Mouse (Mus musculus) induced T-regulatory cell, adult 2 months (primary cell): ENCODE measurements around the gene Susd4.
A peak's percentile ranks its signal among the peaks of the same experiment; 100 is the strongest.

Source experiments
- DNase-seq: peaks from one replicate; pipeline ENCODE4 v3.0.0-alpha.2; 2012; ENCODE audit warnings: low read depth

The Susd4 gene

DNA sequence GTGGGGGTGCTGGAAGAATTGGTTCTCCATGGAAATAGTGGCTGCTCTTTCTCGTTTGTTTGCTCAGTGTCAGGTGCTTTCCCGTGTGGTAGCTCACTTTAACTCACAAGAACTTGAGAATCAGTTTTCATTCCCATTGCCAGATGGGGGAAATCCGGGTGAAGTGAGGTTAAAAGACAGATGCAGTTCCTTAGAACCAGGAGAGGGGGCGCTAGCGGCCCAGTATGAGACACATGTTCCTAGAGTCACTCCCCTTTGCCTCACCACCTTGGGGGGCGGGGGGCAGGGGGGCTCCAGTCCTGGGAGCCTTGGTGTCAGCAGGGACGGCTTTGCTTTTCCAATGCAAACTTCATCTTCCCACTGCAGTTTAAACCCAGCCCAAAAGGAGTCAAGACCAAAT, 23.4 kb downstream of the Susd4 start:
- DNase-seq: no peak

DNA sequence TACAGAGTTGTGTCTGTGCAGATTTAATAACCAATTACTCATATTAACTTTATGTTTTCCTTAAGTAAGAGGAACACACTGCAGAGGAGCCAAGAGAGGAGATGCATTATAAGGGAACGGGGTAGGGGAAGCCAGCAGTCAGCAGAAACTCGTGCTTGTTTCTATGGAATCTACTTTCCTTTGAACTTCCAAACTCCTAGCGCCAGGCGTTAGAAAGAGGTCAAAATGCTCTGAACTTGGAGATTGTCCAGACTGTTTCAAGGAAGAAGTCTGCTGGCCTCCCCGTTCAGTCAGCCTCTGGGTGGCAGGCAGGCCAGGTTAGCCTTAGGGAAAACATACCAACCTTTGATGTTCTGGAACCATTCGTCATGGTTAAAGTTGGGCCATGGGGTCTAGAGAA, 25.2 kb downstream of the Susd4 start:
- DNase-seq: no peak

DNA sequence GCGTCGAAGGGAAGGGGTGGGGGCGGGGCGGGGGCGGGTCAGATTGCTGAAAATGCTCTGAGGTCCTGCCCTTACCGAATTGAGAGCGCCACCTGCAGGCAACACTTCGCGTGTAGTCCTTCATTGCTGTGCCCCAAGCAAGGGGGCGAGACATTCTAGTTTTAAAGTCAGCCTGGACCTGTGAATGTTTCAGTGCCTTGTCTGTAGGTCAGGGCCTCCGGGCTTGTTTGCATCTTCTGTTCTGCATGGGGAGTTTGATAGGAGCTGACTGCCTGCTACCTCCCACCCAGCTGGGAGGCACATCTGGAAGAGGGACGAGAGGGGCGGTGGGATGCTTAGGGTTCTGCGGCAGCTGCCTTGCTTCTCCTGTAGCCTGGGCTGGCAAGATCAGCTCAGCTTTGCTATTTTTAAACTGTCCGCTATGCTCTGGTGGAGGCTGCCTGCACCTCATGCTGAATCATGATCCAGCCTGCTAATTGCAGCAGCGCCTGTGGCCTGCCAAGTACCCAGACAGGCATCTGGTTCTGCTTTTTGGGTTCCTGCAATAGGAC, 28.9 kb downstream of the Susd4 start:
- peak; percentile 46 for DNase-seq

DNA sequence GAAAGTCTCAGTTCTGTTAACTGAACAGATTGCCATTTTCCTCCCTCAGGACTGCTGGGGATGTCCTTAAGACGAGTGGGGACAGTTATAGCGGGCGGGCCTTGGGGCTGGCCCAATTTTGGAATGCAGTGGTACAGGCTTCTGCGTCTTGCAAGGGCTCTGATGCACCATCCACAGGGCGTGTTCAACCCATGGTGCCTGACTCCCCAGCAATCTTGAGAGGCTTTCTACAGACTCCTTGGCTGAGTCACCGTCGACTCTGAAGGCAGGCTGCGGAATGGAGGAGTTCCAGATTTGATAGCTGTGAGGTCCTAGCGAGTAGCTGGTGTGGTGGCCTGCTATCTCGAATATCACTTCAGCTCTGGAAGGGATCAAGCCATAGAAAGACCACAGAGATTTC, 30.6 kb downstream of the Susd4 start:
- no peak for DNase-seq

DNA sequence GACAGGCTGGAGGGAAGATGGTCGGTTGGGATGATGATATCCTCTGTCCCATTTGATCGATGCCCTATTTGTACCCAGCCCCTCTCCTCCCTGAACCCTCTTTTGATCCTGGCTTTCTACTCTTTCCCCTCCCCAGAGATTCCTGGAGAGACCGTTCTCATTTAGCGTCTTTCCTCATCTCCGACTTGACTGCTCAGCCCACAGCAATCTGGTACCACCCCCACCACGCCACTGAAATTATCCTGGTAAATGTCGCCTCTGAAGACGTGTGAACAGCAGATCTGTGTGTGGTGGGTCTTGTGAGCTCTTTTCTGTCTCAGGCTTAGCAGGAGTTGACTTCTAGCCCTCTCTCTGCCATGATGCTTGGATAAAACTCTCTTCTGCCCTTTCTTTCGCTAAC, 31.0 kb downstream of the Susd4 start:
- no peak for DNase-seq

DNA sequence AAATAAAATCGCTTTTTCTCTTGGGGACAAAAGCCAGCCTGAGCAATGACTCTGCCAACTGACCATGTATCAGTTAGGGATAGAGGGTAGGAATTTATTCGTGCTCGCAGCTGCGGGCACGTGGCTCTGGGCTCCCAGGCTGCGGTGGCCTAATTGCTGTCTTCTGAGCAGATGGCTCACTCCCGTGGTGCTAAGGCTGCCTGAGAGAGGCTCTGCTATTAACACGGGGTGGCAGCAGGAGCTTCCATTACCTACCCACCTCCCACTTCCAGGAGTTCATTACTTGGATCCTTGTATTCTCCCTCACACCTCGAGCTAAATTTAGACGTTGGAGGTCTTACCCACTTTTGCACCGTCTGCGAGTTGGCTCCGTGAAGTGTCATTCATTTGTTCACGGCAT, 33.4 kb downstream of the Susd4 start:
- no peak for DNase-seq

DNA sequence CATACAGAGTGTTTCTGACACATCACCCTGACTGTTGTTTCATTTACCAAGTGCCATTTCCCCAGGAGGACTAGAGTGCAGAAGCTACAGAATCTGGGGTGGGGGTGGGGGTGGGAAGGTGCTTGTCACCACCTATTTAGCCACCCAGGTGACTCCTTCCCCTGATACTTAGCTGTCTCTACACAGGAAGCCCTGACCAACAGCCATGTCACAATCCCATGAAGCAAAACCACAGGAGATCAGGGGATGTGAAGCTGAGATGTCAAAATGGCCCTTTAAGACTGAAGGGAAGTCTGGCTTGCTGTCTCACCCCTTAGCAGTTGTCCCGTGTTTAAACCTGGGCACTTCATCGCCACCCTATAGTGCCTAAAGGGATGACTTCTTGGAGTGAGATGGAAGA, 37.9 kb downstream of the Susd4 start:
- DNase-seq: no peak

- DNase-seq: no peak
These were observed 39.2 kb downstream of the Susd4 start for GRCm38 (mm10) chr1:182802891-182803290.

- DNase-seq: no peak
These were observed 50.3 kb downstream of the Susd4 start for GRCm38 (mm10) chr1:182813991-182814390.

DNA sequence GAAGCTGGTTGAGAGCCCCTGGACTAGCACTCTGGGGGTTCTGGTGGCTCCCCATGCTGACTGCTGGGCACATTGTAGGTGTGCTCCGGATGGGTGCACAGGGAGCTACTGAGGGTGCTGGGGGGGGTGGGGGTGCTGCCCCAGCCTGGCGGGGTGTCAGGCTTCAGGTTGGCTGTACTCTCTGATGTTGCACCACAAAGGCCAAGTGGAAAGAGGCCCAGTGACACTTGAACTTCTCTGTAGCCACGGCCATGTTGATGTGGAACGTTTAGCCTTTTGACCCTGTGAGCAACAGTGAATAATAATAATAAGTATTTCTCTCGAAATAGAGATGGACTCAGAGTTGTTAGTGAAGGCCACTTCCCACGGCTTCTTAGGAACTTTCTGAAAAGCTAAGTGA, 50.9 kb downstream of the Susd4 start:
- no peak for DNase-seq

DNA sequence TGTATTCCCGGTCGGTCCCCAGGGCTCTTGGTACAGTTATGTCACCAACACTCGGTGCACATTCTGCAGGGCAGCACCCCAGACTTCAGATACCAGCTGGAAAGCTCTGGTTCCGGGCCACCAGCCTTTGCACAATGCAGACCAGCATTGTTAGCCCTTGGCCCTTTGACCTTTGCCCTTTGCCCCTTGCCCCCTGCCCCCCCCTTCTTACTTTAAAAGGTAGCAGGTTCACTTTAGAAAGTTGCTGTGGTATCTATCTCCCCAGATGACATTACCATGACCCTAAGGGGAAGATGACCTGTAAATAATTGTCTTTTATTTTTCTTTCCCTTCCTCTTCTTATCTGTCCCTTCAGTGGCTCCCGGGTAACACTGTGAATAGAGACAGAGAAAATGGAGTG, 53.4 kb downstream of the Susd4 start:
- no peak for DNase-seq

- no peak for DNase-seq
These were observed 54.0 kb downstream of the Susd4 start for GRCm38 (mm10) chr1:182817624-182818023.

GRCm38 (mm10) chr1:182818931-182819330, 55.3 kb downstream of the Susd4 start:
- no peak for DNase-seq

DNA sequence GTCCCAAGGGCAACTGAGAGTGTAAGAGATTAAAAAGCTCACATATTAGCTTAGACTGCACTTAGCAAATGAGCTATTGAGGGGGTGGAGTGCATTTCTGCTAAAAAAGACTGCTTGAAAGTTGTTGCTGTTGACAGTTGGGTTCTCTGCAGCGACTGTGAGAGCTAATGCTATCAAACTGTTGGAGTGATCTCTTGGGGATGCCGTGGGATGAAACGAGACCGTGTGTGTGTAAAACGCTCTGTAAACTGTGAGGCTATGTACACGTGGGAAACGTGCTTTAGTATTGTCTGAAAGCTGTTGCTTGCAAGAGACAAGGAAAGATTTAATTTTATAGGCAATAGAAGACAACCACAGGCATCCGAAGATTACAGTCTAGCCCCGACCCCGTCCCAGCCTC, 59.1 kb downstream of the Susd4 start:
- DNase-seq: no peak

DNA sequence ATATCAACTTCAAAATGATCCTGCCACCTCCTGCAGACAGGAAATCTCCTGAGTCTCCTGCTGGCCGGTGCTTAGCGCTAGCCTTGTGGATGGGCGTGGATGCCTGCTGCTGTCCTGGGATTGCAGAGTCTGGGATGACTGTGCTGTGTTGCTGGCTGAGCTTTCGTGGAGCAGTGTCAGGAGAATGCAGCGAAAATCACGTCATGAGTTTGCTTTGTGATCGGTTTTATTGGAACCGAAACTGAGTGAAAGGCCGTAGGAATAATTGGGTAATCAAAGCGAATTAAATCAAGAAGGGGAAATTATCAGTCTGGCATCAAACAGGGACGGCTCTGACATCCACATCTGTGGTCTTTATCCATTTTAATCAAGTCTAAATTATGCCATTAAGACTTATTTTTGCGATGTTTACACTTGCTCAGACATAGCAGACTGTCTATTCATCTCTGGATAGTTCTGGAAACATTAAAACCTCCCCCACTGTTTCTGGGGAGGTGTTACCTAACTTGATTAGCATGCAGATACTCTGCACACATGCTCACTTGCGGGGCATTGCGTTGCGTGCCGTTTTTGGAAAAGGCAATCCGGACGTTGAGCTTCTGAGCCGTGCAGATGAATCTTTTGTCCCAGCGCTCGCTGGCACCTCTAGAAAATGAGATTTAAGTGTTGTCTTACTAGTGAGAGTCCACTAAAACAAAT, 60.2 kb downstream of the Susd4 start:
- no peak for DNase-seq

GRCm38 (mm10) chr1:182826557-182826956, 62.9 kb downstream of the Susd4 start:
- no peak for DNase-seq

DNA sequence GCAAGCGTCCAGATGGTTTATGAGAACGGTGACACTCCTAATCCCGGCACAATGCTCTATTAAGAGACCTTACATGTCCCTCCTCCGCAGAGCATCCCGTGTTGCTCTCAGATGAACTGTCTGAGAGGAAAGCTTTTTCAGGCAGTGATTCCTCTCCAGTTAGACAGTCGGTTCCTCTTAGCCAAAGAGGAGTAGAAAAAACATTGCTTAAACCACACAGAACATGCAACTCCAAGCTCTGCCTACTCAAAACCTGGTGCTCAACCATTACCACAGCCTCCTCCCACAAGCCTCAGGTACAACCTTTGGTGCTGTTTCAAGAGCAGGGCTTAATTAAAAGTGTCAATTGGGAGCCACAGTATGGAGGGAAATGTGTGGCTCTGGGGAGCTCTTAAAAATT, 74.4 kb downstream of the Susd4 start:
- DNase-seq: no peak

DNA sequence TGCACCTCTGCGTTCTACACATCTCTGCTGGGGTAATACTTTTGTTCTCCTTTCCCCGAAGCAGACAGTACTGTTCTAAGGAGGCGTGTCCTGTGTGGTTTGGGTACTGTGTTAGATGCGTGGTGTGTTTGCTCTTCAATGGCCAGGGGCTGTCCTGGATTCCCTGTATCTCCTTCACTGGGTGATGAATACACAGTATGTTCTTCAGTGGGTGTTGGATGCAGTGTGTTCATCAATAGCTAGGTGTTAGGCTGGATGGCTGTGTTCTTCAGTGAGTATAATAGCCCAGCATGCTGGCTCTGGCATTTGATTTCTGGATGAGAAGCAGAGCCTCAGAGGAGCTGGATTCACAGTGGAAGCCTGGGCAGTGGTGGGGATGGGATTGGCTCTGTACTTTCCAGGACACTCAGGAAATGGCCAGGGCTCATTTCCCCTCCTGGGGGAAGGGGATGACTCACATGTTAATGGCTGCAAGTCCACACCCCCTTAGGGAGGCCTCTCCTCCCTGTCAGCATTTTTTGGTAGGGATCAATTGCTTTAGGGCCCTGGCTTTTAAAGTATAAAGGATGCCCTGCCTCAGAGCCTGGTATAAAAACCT, 75.8 kb downstream of the Susd4 start:
- no peak for DNase-seq

GRCm38 (mm10) chr1:182840011-182840410, 76.4 kb downstream of the Susd4 start:
- no peak for DNase-seq

GRCm38 (mm10) chr1:182840606-182841005, 76.9 kb downstream of the Susd4 start:
- no peak for DNase-seq

DNA sequence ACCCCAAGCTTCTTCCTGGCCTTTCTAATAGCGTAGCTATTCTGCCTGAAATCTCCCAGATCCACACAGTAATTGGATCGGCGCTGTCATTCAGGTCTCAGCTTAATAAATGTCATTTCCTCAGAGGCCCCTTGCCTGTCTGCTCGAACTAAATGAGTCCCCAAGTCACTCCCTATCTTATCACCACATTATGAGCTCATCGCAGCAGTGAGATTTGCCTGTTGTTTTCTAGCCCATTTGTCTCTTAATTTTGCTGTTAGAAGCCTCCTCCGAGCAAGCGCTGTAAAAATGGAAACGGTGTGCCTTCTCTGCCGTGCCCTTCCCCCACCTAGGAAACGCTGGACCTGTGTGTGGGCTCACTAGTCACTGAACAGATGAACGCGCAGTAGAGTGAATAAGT, 85.9 kb downstream of the Susd4 start:
- DNase-seq: no peak

DNA sequence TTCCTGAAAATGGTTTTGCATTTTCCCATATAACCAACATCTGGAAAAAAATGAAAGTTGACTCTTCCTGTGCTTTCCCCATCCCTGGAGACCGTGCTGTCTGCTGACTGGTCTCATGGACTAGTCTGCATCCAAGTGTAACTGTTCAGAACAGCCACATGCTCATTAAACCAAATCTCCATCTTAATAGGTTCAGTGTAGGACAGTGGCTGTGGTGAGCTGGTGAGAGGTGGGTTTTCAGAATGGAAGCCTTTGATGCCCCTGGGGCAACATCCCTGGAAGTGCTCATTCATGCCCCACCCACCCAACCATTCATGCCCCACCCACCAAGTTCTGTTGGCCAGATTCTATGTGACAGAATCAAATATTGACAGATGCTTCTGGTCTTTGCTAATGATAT, 86.4 kb downstream of the Susd4 start:
- DNase-seq: no peak

- no peak for DNase-seq
These were observed 88.5 kb downstream of the Susd4 start for GRCm38 (mm10) chr1:182852158-182852557.

- no peak for DNase-seq
These were observed 93.0 kb downstream of the Susd4 start for GRCm38 (mm10) chr1:182856636-182857035.
